Mouse (Mus musculus) intestine, postnatal 0 days (tissue): Measurements from ENCODE around the gene Gga3. TPM values are rescaled to one million over a fixed set of nuclear protein-coding genes. Genes with fewer than 3 reads are reported as not detected.

ENCODE experiments used
- ATAC-seq: fragments of 200-750 bp; cut with Nextera tagmentation; 2 replicates; pipeline ENCODE4 v1.8.0; 2017; ENCODE audit warnings: mild to moderate bottlenecking, moderate TSS enrichment, moderate library complexity
- H3K27ac ChIP-seq: fragments of 300-500 bp; sonication (generic); 2 replicates; pipeline ENCODE4 v1.5.1; 2014; ENCODE audit warnings: mild to moderate bottlenecking, low read depth, low read length, moderate library complexity
- H3K27me3 ChIP-seq: fragments of 300-500 bp; sonication (generic); replicated peaks from 2 replicates; pipeline ENCODE4 v1.6.1; 2014; ENCODE audit warnings: low read length, mixed read lengths; ENCODE audit not compliant: control insufficient read depth, insufficient read depth
- H3K36me3 ChIP-seq: fragments of 300-500 bp; sonication (generic); 2 replicates; pipeline ENCODE4 v1.6.1; 2014; ENCODE audit warnings: mild to moderate bottlenecking, moderate library complexity; ENCODE audit not compliant: control insufficient read depth, insufficient read depth
- H3K4me1 ChIP-seq: fragments of 300-500 bp; sonication (generic); replicated peaks from 2 replicates; pipeline ENCODE4 v1.6.1; 2014; ENCODE audit warnings: antibody characterized with exemption, low read length, mixed read lengths; ENCODE audit not compliant: control insufficient read depth, insufficient read depth
- H3K4me2 ChIP-seq: fragments of 300-500 bp; sonication (generic); replicated peaks from 2 replicates; pipeline ENCODE4 v1.6.1; 2014; ENCODE audit warnings: low read depth, mild to moderate bottlenecking, moderate library complexity
- H3K4me3 ChIP-seq: fragments of 300-500 bp; sonication (generic); 2 replicates; pipeline ENCODE4 v1.5.1; 2014; ENCODE audit warnings: low read depth, low read length
- H3K9ac ChIP-seq: fragments of 300-500 bp; sonication (generic); 2 replicates; pipeline ENCODE4 v1.6.1; 2014; ENCODE audit warnings: mild to moderate bottlenecking, low read depth, low read length
- H3K9me3 ChIP-seq: fragments of 300-500 bp; sonication (generic); 2 replicates; pipeline ENCODE4 v1.6.1; 2016; ENCODE audit warnings: mixed run types; ENCODE audit not compliant: control insufficient read depth
- CTCF ChIP-seq: sonication (generic); IDR thresholded peaks from 2 replicates; pipeline ENCODE4 v1.5.1; 2016; ENCODE audit warnings: low read depth, mild to moderate bottlenecking, control low read depth, antibody characterized with exemption, moderate library complexity
- WGBS: fragments of 180-500 bp; shearing (Covaris S2); extraction: QIAGEN DNeasy Blood & Tissue Kit; methylation state at CpG from one replicate; pipeline ENCODE4 v1.1.7; 2014; 5-methylcytosine and 5-hydroxymethylcytosine counted together
- polyA plus RNA-seq: library from polyadenylated mRNA; unstranded; fragments of >200 nt; fragmentation: Nextera tagmentation; extraction: Ambion mirVana; gene quantifications from 2 replicates; pipeline ENCODE4 v1.2.1, GENCODE M21; 2015

Gene Gga3
- polyA plus RNA-seq, 1 experiment from 2014 or later = 5.7 TPM

GRCm38 (mm10) chr11:115639540-115639939 lies 35.7 kb upstream of the Gga3 start:
- Histone ChIP-seq H3K36me3 (peaks cover 12% of the 10 kb centered on the region; the same call in 1 of the 2 replicates), H3K27ac (no peak overlapping the region), H3K9ac (no peak overlapping the region), H3K4me2 (no peak overlapping the region), H3K27me3 (no peaks in the 10 kb centered on the region), H3K4me1 (0 out of 2 replicates have a peak, but pooled peaks cover 3% of the 10 kb centered on the region), H3K9me3 (no peaks in the 10 kb centered on the region), H3K4me3 (no peak overlapping the region)
- TF ChIP-seq CTCF = no peak
- ATAC-seq = no peak
- WGBS = 71% methylated on average over 4 of the region's 4 CpGs

GRCm38 (mm10) chr11:115638498-115639409 lies 34.9 kb upstream of the Gga3 start:
- WGBS = 60% methylated on average over 5 of the region's 5 CpGs
- Histone ChIP-seq H3K27me3 (no peaks in the 10 kb centered on the region), H3K4me2 (no peak overlapping the region), H3K4me1 (0 out of 2 replicates have a peak, but pooled peaks cover 3% of the 10 kb centered on the region), H3K9me3 (no peaks in the 10 kb centered on the region), H3K36me3 (peaks cover 7% of the 10 kb centered on the region; the same call in 1 of the 2 replicates), H3K9ac (no peak overlapping the region), H3K4me3 (no peak overlapping the region), H3K27ac (no peak overlapping the region)
- ATAC-seq = peak; percentile 88
- no peak for TF ChIP-seq CTCF

DNA sequence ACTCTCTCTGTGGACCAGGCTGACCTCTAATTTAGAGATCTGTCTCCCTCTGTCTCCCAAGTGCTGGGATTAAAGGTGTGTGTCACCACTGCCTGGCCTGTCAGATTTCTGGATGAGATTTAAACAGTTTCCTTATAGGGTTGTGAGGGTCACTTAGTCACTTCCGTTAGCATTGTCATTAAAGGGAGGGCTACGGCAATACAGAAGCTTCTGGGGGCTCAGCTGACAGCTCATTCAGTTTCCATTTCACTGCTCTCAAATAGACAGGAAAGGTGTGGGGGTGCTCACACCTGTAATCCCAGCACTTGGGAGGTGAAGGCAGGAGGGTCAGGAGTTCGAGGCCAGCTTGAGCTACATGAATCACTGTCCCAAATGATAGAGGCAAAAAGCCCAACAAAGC lies 33.1 kb upstream of the Gga3 start:
- ATAC-seq = no peak
- no peak for TF ChIP-seq CTCF
- Histone ChIP-seq H3K4me3 (no peak overlapping the region), H3K36me3 (no peaks in the 10 kb centered on the region), H3K27ac (no peak overlapping the region), H3K4me2 (no peak overlapping the region), H3K4me1 (0 out of 2 replicates have a peak, but pooled peaks cover 3% of the 10 kb centered on the region), H3K27me3 (no peaks in the 10 kb centered on the region), H3K9ac (no peak overlapping the region), H3K9me3 (no peaks in the 10 kb centered on the region)
- 70% methylated on average over 3 of the region's 3 CpGs for WGBS

DNA sequence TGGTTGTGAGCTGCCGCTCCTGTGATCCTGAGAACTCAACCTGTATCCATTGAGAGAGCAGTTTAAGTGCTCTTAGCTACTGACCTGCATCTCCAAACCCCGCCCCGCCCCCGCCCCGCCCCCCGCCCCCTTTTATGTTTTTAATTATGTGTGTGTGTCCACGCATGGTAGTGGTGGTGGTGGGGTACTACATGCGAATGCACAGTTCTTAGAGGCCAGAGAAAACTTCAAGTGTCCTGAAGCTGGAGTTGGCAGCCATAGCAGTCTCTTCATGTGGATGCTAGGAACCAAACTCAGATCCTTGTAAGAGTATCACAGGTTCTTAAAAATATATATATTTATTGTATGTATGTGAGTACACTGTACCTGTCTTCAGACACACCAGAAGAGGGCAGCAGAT lies 31.6 kb upstream of the Gga3 start:
- Histone ChIP-seq H3K27ac (no peak overlapping the region), H3K36me3 (no peaks in the 10 kb centered on the region), H3K27me3 (no peaks in the 10 kb centered on the region), H3K9me3 (no peaks in the 10 kb centered on the region), H3K4me3 (no peak overlapping the region), H3K9ac (no peak overlapping the region), H3K4me1 (0 out of 2 replicates have a peak, but pooled peaks cover 3% of the 10 kb centered on the region), H3K4me2 (no peak overlapping the region)
- 78% methylated on average over 8 of the region's 8 CpGs for WGBS
- TF ChIP-seq CTCF = no peak
- ATAC-seq = no peak

GRCm38 (mm10) chr11:115635041-115635440 lies 31.2 kb upstream of the Gga3 start:
- Histone ChIP-seq H3K36me3 (no peaks in the 10 kb centered on the region), H3K4me3 (no peak overlapping the region), H3K9ac (no peak overlapping the region), H3K9me3 (no peaks in the 10 kb centered on the region), H3K4me1 (0 out of 2 replicates have a peak, but pooled peaks cover 3% of the 10 kb centered on the region), H3K27ac (no peak overlapping the region), H3K27me3 (no peaks in the 10 kb centered on the region), H3K4me2 (no peak overlapping the region)
- ATAC-seq = no peak
- no peak for TF ChIP-seq CTCF
- 83% methylated on average over 8 of the region's 8 CpGs for WGBS

- no peak for TF ChIP-seq CTCF
These were observed 30.3 kb upstream of the Gga3 start for GRCm38 (mm10) chr11:115634109-115634508.

More at GRCm38 (mm10) chr11:115634109-115634508, 30.3 kb upstream of the Gga3 start:
- Histone ChIP-seq H3K4me1 (no peaks in the 10 kb centered on the region), H3K4me2 (no peak overlapping the region), H3K4me3 (no peak overlapping the region), H3K9me3 (no peaks in the 10 kb centered on the region), H3K27me3 (no peaks in the 10 kb centered on the region), H3K27ac (no peak overlapping the region), H3K36me3 (no peaks in the 10 kb centered on the region), H3K9ac (no peak overlapping the region)
- 73% methylated on average over 4 of the region's 4 CpGs for WGBS
- no peak for ATAC-seq
